Mouse (Mus musculus) MEL (cell line): ENCODE data around the gene Lrpprc. TPM values are rescaled to one million over a fixed set of nuclear protein-coding genes. Genes with fewer than 3 reads are reported as not detected.

ENCODE experiments used
- DNase-seq: peaks from one replicate; pipeline ENCODE4 v3.0.0; 2011; ENCODE audit warnings: low read depth, low spot score
- H3K27ac ChIP-seq: 2 replicates; pipeline ENCODE4 v1.5.1; 2012; ENCODE audit warnings: low read depth, mild to moderate bottlenecking, control low read depth, low read length, moderate library complexity; ENCODE audit not compliant: control insufficient read depth
- H3K27me3 ChIP-seq, 2 experiments: fragments of 150-350 bp in 1 of 2; sonication (generic) in 1 of 2; 2 replicates each; pipeline ENCODE4 v1.6.1; 2012; ENCODE audit warnings: low read length in 2 of 2, mild to moderate bottlenecking in 2 of 2, improper control_type of control experiment in 1 of 2, moderate library complexity in 1 of 2; ENCODE audit not compliant: insufficient read depth in 2 of 2, control insufficient read depth in 1 of 2
- H3K36me3 ChIP-seq, 2 experiments: 2 replicates each; pipeline ENCODE4 v1.6.1; 2012 to 2014; ENCODE audit warnings: low read length in 2 of 2, improper control_type of control experiment in 1 of 2, inconsistent platforms in 1 of 2, mild to moderate bottlenecking in 1 of 2; ENCODE audit not compliant: insufficient read depth in 2 of 2, control insufficient read depth in 1 of 2
- H3K4me1 ChIP-seq, 2 experiments: fragments of 150-350 bp in 1 of 2; sonication (generic) in 1 of 2; 2 replicates each; pipeline ENCODE4 v1.6.1; 2012; ENCODE audit warnings: low read length in 2 of 2, improper control_type of control experiment in 1 of 2, mild to moderate bottlenecking in 1 of 2; ENCODE audit not compliant: insufficient read depth in 2 of 2, control insufficient read depth in 1 of 2
- H3K4me3 ChIP-seq, 2 experiments: fragments of 150-350 bp in 1 of 2; sonication (generic) in 1 of 2; 2 replicates each; pipeline ENCODE4 v1.5.1; 2012; ENCODE audit warnings: low read depth in 2 of 2, low read length in 2 of 2, mild to moderate bottlenecking in 2 of 2, moderate library complexity in 2 of 2, control low read depth in 1 of 2, improper control_type of control experiment in 1 of 2; ENCODE audit not compliant: control insufficient read depth in 1 of 2, insufficient read depth in 1 of 2
- H3K79me2 ChIP-seq: 2 replicates; pipeline ENCODE4 v1.6.1; 2012; ENCODE audit warnings: mild to moderate bottlenecking, low read length, moderate library complexity; ENCODE audit not compliant: control insufficient read depth, poor library complexity, insufficient read depth
- H3K9ac ChIP-seq: 2 replicates; pipeline ENCODE4 v1.6.1; 2012; ENCODE audit warnings: low read depth, mild to moderate bottlenecking, control low read depth, low read length, moderate library complexity; ENCODE audit not compliant: control insufficient read depth, poor library complexity, severe bottlenecking
- H3K9me3 ChIP-seq: fragments of 150-350 bp; sonication (generic); replicated peaks from 2 replicates; pipeline ENCODE4 v1.6.1; 2012; ENCODE audit warnings: mild to moderate bottlenecking, low read length, improper control_type of control experiment, moderate library complexity; ENCODE audit not compliant: insufficient read depth
- BHLHE40 ChIP-seq: IDR thresholded peaks from 2 replicates; pipeline ENCODE4 v1.6.1; 2012; ENCODE audit warnings: low read depth, mild to moderate bottlenecking, inconsistent platforms, low read length, improper control_type of control experiment, borderline replicate concordance
- CTCF ChIP-seq, 3 experiments: IDR thresholded peaks in 2 of 3; conservative IDR thresholded peaks in 1 of 3; 2 replicates each; pipeline ENCODE4 v1.5.1; 2011 to 2012; ENCODE audit warnings: low read length in 3 of 3, low read depth in 2 of 3, mild to moderate bottlenecking in 2 of 3, improper control_type of control experiment in 1 of 3, inconsistent platforms in 1 of 3, mixed read lengths in 1 of 3, moderate library complexity in 1 of 3; ENCODE audit not compliant: control insufficient read depth in 1 of 3, insufficient read depth in 1 of 3, poor library complexity in 1 of 3, severe bottlenecking in 1 of 3
- E2F4 ChIP-seq: IDR thresholded peaks from 2 replicates; pipeline ENCODE4 v1.6.1; 2011; ENCODE audit warnings: low read depth, low read length, improper control_type of control experiment, borderline replicate concordance
- EP300 ChIP-seq, 2 experiments: IDR thresholded peaks; 2 replicates each; pipeline ENCODE4 v1.6.1; 2011; ENCODE audit warnings: improper control_type of control experiment in 2 of 2, low read length in 2 of 2, low read depth in 1 of 2, mild to moderate bottlenecking in 1 of 2
- ETS1 ChIP-seq: IDR thresholded peaks from 2 replicates; pipeline ENCODE4 v1.6.1; 2012; ENCODE audit warnings: low read depth, mild to moderate bottlenecking, inconsistent platforms, low read length, improper control_type of control experiment, moderate library complexity
- GABPA ChIP-seq: IDR thresholded peaks from 2 replicates; pipeline ENCODE4 v1.6.1; 2012; ENCODE audit warnings: low read depth, mild to moderate bottlenecking, inconsistent platforms, low read length, improper control_type of control experiment, moderate library complexity
- GATA1 ChIP-seq: IDR thresholded peaks from 2 replicates; pipeline ENCODE4 v1.6.1; 2011; ENCODE audit warnings: low read depth, low read length, improper control_type of control experiment
- JUND ChIP-seq: IDR thresholded peaks from 2 replicates; pipeline ENCODE4 v1.6.1; 2011; ENCODE audit warnings: low read depth, mild to moderate bottlenecking, improper control_type of control experiment, low read length
- KAT2A ChIP-seq: conservative IDR thresholded peaks from 2 replicates; pipeline ENCODE4 v1.6.1; 2012; ENCODE audit warnings: low read depth, low read length, improper control_type of control experiment, inconsistent platforms
- MAFK ChIP-seq: IDR thresholded peaks from 2 replicates; pipeline ENCODE4 v1.6.1; 2011; ENCODE audit warnings: low read depth, mild to moderate bottlenecking, low read length, improper control_type of control experiment, borderline replicate concordance
- MAZ ChIP-seq: IDR thresholded peaks from 2 replicates; pipeline ENCODE4 v1.6.1; 2012; ENCODE audit warnings: low read depth, mild to moderate bottlenecking, inconsistent platforms, low read length, improper control_type of control experiment
- POLR2A ChIP-seq, 2 experiments: IDR thresholded peaks; 2 replicates each; pipeline ENCODE4 v1.6.1; 2011 to 2012; ENCODE audit warnings: low read length in 2 of 2, mild to moderate bottlenecking in 2 of 2, control low read depth in 1 of 2, improper control_type of control experiment in 1 of 2, low read depth in 1 of 2, moderate library complexity in 1 of 2; ENCODE audit not compliant: control insufficient read depth in 1 of 2, insufficient read depth in 1 of 2, poor library complexity in 1 of 2
- POLR2AphosphoS2 ChIP-seq: IDR thresholded peaks from 2 replicates; pipeline ENCODE4 v1.6.1; 2011; ENCODE audit warnings: low read length, improper control_type of control experiment
- POLR2AphosphoS5 ChIP-seq: IDR thresholded peaks from 2 replicates; pipeline ENCODE4 v1.6.1; 2012; ENCODE audit warnings: low read depth, borderline replicate concordance, mild to moderate bottlenecking, inconsistent platforms, low read length, moderate library complexity, mixed read lengths
- RAD21 ChIP-seq: IDR thresholded peaks from 2 replicates; pipeline ENCODE4 v1.6.1; 2011; ENCODE audit warnings: mild to moderate bottlenecking, low read depth, low read length, improper control_type of control experiment
- SIN3A ChIP-seq: IDR thresholded peaks from 2 replicates; pipeline ENCODE4 v1.6.1; 2012; ENCODE audit warnings: low read length, improper control_type of control experiment, inconsistent platforms
- SMC3 ChIP-seq: IDR thresholded peaks from 2 replicates; pipeline ENCODE4 v1.6.1; 2011; ENCODE audit warnings: low read depth, low read length, improper control_type of control experiment
- TAL1 ChIP-seq: IDR thresholded peaks from 2 replicates; pipeline ENCODE4 v1.6.1; 2012; ENCODE audit warnings: mild to moderate bottlenecking, inconsistent platforms, low read length, moderate library complexity, mixed read lengths
- TBP ChIP-seq: IDR thresholded peaks from 2 replicates; pipeline ENCODE4 v1.8.0; 2011; ENCODE audit warnings: low read depth, low read length, improper control_type of control experiment
- USF2 ChIP-seq, 2 experiments: IDR thresholded peaks; 2 replicates each; pipeline ENCODE4 v1.6.1; 2011 to 2012; ENCODE audit warnings: improper control_type of control experiment in 2 of 2, low read length in 2 of 2, borderline replicate concordance in 1 of 2, inconsistent platforms in 1 of 2, low read depth in 1 of 2, mild to moderate bottlenecking in 1 of 2; ENCODE audit not compliant: insufficient read depth in 1 of 2
- ZC3H11A ChIP-seq: IDR thresholded peaks from 2 replicates; pipeline ENCODE4 v1.6.1; 2012; ENCODE audit warnings: low read depth, mild to moderate bottlenecking, inconsistent platforms, low read length, improper control_type of control experiment
- ZKSCAN1 ChIP-seq: IDR thresholded peaks from 2 replicates; pipeline ENCODE4 v1.6.1; 2012; ENCODE audit warnings: low read depth, mild to moderate bottlenecking, inconsistent platforms, low read length, improper control_type of control experiment, moderate library complexity
- polyA plus RNA-seq, 2 experiments: library from polyadenylated mRNA; stranded (reverse) in 1 of 2; unstranded in 1 of 2; fragments of >175 nt in 1 of 2; fragments of >200 nt in 1 of 2; gene quantifications; 2 replicates each; pipeline versions ENCODE4 v1.2.1 to v1.2.4; 2012; ENCODE audit warnings: low replicate concordance in 2 of 2, low read depth in 1 of 2; ENCODE audit not compliant: insufficient read length in 2 of 2, insufficient read depth in 1 of 2, missing spikeins in 1 of 2
- total RNA-seq: library from RNA; depleted of rRNA; stranded (reverse); fragments of 300-350 nt; gene quantifications from 2 replicates; pipeline ENCODE4 v1.2.3, GENCODE M21; 2012

Lrpprc gene
- total and polyA plus RNA-seq, 3 experiments = 82.6 to 204 (median 99.1) TPM

- DNase-seq = peak; percentile 62
- Histone ChIP-seq H3K4me1 (no peaks in the 10 kb centered on the region), H3K36me3 (no peaks in the 10 kb centered on the region), H3K27ac (no peak overlapping the region), H3K27me3 (no peaks in the 10 kb centered on the region), H3K9ac (no peak overlapping the region), H3K4me3 (no peak overlapping the region), H3K9me3 (no peaks in the 10 kb centered on the region), H3K79me2 (no peaks in the 10 kb centered on the region)
- no peak for TF ChIP-seq USF2 (IDR thresholded peaks at IDR 0.05; ENCODE audit: borderline replicate concordance in 1 of 2, insufficient read depth in 1 of 2, low read depth in 1 of 2, low read length in 2 of 2)
- peak; percentile 81 for TF ChIP-seq SMC3
- peak; percentile 72 for TF ChIP-seq ZC3H11A
- peak; percentile 76 to 86 (median 84) for TF ChIP-seq CTCF (IDR thresholded peaks at IDR 0.05 in 2 of 3, conservative IDR thresholded peaks at IDR 0.05 in 1 of 3; ENCODE audit: control insufficient read depth in 1 of 3, insufficient read depth in 1 of 3, low read depth in 2 of 3, low read length in 3 of 3, poor library complexity in 1 of 3, severe bottlenecking in 1 of 3)
- TF ChIP-seq RAD21 = peak; percentile 82
- no peak for TF ChIP-seq POLR2AphosphoS2
These were observed 91.9 kb downstream of the Lrpprc start for GRCm38 (mm10) chr17:84698727-84699126.

- no peaks in the 10 kb centered on the region for H3K4me1 ChIP-seq
- TF ChIP-seq SMC3 (no peak), ETS1 (no peak), POLR2A (IDR thresholded peaks at IDR 0.05; ENCODE audit: control insufficient read depth in 1 of 2, insufficient read depth in 1 of 2, low read depth in 1 of 2, low read length in 2 of 2, poor library complexity in 1 of 2) (no peak), BHLHE40 (no peak), E2F4 (no peak), SIN3A (no peak), GABPA (no peak), MAZ (no peak)
- peaks cover 0 to 2% of the 10 kb centered on the region in 2 experiments; a peak in 1 of 4 replicates for H3K27me3 ChIP-seq
- no peak for DNase-seq
- no peak overlapping the region for H3K4me3 ChIP-seq
- H3K9me3 ChIP-seq = no peaks in the 10 kb centered on the region
- no peaks in the 10 kb centered on the region for H3K36me3 ChIP-seq
- H3K27ac ChIP-seq = no peak overlapping the region
- no peaks in the 10 kb centered on the region for H3K79me2 ChIP-seq
- H3K9ac ChIP-seq = no peak overlapping the region
These were observed 94.1 kb downstream of the Lrpprc start for GRCm38 (mm10) chr17:84696537-84696936.

GRCm38 (mm10) chr17:84693741-84694140 is 96.8 kb downstream of the Lrpprc start:
- DNase-seq = no peak
- H3K79me2 ChIP-seq = no peaks in the 10 kb centered on the region
- no peaks in the 10 kb centered on the region for H3K4me1 ChIP-seq
- H3K4me3 ChIP-seq = no peak overlapping the region
- no peak overlapping the region for H3K27ac ChIP-seq
- no peaks in the 10 kb centered on the region for H3K36me3 ChIP-seq
- H3K27me3 ChIP-seq = peaks cover 3 to 7% of the 10 kb centered on the region in 2 experiments; a peak in 3 of 4 replicates
- H3K9ac ChIP-seq = no peak overlapping the region
- no peaks in the 10 kb centered on the region for H3K9me3 ChIP-seq
- no peak for TF ChIP-seq MAFK
- no peak for TF ChIP-seq POLR2AphosphoS5
- TF ChIP-seq SMC3 = no peak
- TF ChIP-seq TAL1 = no peak
- TF ChIP-seq KAT2A = no peak
- no peak for TF ChIP-seq EP300 (IDR thresholded peaks at IDR 0.05; ENCODE audit: low read depth in 1 of 2, low read length in 2 of 2)
- TF ChIP-seq JUND = no peak
- no peak for TF ChIP-seq BHLHE40
- TF ChIP-seq ZKSCAN1 = no peak
- no peak for TF ChIP-seq MAZ
- no peak for TF ChIP-seq TBP
- no peak for TF ChIP-seq GATA1
- no peak for TF ChIP-seq CTCF (IDR thresholded peaks at IDR 0.05 in 2 of 3, conservative IDR thresholded peaks at IDR 0.05 in 1 of 3; ENCODE audit: control insufficient read depth in 1 of 3, insufficient read depth in 1 of 3, low read depth in 2 of 3, low read length in 3 of 3, poor library complexity in 1 of 3, severe bottlenecking in 1 of 3)
